Mouse (Mus musculus) heart, embryonic 16.5 days (tissue): ENCODE results near the gene Camk1g. TPM values are rescaled to one million over a fixed set of nuclear protein-coding genes. Genes with fewer than 3 reads are reported as not detected.
A peak's percentile ranks its signal among the peaks of the same experiment; 100 is the strongest.

Experiments
- ATAC-seq: fragments of 200-750 bp; cut with Nextera tagmentation; replicated peaks from 2 replicates; pipeline ENCODE4 v1.8.0; 2017; ENCODE audit warnings: moderate number of reproducible peaks; ENCODE audit not compliant: insufficient read depth, low FRiP score; ENCODE audit errors: extremely low read depth
- H3K27ac ChIP-seq: fragments of 300-500 bp; sonication (generic); 2 replicates; pipeline ENCODE4 v1.5.1; 2014; ENCODE audit warnings: mild to moderate bottlenecking, low read length, control low read depth, moderate library complexity
- H3K27me3 ChIP-seq: fragments of 300-500 bp; sonication (generic); 2 replicates; pipeline ENCODE4 v1.6.1; 2014; ENCODE audit warnings: low read length, mixed read lengths; ENCODE audit not compliant: control insufficient read depth, insufficient read depth
- H3K36me3 ChIP-seq: fragments of 300-500 bp; sonication (generic); 2 replicates; pipeline ENCODE4 v1.6.1; 2014; ENCODE audit not compliant: control insufficient read depth, insufficient read depth
- H3K4me1 ChIP-seq: fragments of 300-500 bp; sonication (generic); 2 replicates; pipeline ENCODE4 v1.6.1; 2014; ENCODE audit warnings: low read length, mixed read lengths; ENCODE audit not compliant: control insufficient read depth, insufficient read depth
- H3K4me2 ChIP-seq: fragments of 300-500 bp; sonication (generic); 2 replicates; pipeline ENCODE4 v1.6.1; 2014; ENCODE audit warnings: low read depth, mild to moderate bottlenecking, control low read depth, low read length
- H3K4me3 ChIP-seq: fragments of 300-500 bp; sonication (generic); 2 replicates; pipeline ENCODE4 v1.5.1; 2014; ENCODE audit warnings: mild to moderate bottlenecking, control low read depth, low read length
- H3K9ac ChIP-seq: fragments of 300-500 bp; sonication (generic); 2 replicates; pipeline ENCODE4 v1.6.1; 2014; ENCODE audit warnings: low read length, control low read depth
- H3K9me3 ChIP-seq: fragments of 300-500 bp; sonication (generic); replicated peaks from 2 replicates; pipeline ENCODE4 v1.6.1; 2016; ENCODE audit warnings: low read length; ENCODE audit not compliant: control insufficient read depth
- WGBS: fragments of 180-500 bp; shearing (Covaris S2); extraction: QIAGEN DNeasy Blood & Tissue Kit; methylation state at CpG from one replicate; pipeline ENCODE4 v1.1.7; 2014; 5-methylcytosine and 5-hydroxymethylcytosine counted together
- polyA plus RNA-seq: library from polyadenylated mRNA; unstranded; fragments of >200 nt; fragmentation: Nextera tagmentation; extraction: Ambion mirVana; gene quantifications from 2 replicates; pipeline ENCODE4 v1.2.1, GENCODE M21; 2015

Camk1g gene
- polyA plus RNA-seq, 1 experiment from 2014 or later = 13.6 TPM

DNA sequence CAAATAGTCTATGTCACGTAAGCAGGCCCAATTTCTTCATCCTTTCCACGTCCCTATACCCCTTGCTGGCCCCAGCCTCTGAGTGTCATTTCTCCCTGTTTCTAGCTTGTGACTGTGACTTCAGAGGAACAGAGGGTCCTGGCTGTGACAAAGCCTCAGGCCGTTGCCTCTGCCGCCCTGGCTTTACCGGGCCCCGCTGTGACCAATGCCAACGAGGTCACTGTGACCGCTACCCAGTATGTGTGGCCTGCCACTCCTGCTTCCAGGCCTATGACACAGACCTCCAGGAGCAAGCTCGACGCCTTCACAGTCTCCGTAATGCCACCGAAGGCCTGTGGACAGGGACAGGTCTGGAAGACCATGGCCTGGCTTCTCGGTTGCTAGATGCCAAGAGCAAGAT, 38.1 kb downstream of the Camk1g start:
- peak overlapping the region; percentile 44 for H3K9ac ChIP-seq
- no peaks in the 10 kb centered on the region for H3K36me3 ChIP-seq
- no peaks in the 10 kb centered on the region for H3K27me3 ChIP-seq
- H3K4me1 ChIP-seq = peaks cover 60% of the 10 kb centered on the region
- H3K9me3 ChIP-seq = no peaks in the 10 kb centered on the region
- peak overlapping the region; percentile 95 for H3K27ac ChIP-seq
- WGBS = 76% methylated on average over 13 of the region's 13 CpGs
- no peak for ATAC-seq
- H3K4me2 ChIP-seq = no peak overlapping the region
- H3K4me3 ChIP-seq = no peak overlapping the region

DNA sequence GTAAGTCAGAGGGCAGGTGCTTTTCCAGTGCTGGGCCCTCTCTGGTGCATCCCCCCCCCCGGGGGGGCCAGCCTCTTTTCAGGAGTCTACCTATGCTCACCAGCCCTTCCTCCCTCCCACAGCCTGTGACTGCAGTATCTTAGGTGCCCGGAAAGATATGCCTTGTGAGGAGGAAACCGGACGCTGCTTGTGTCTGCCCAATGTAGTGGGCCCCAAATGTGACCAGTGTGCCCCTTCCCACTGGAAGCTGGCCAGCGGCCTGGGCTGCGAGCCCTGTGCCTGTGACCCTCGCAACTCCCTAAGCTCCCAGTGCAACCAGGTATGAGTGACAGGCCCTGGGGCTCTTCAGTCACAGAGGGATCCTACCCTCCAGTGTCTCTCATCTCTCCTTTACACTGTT, 39.5 kb downstream of the Camk1g start:
- ATAC-seq = no peak
- peak overlapping the region; percentile 64 for H3K27ac ChIP-seq

GRCm38 (mm10) chr1:193330172-193330571, 39.9 kb downstream of the Camk1g start:
- H3K9ac ChIP-seq = peak overlapping the region; percentile 52
- peak overlapping the region; percentile 64 for H3K27ac ChIP-seq
- no peak overlapping the region for H3K4me2 ChIP-seq
- no peaks in the 10 kb centered on the region for H3K36me3 ChIP-seq
- peaks cover 51% of the 10 kb centered on the region for H3K4me1 ChIP-seq
- WGBS = 32% methylated on average over 10 of the region's 10 CpGs
- no peaks in the 10 kb centered on the region for H3K27me3 ChIP-seq
- no peaks in the 10 kb centered on the region for H3K9me3 ChIP-seq
- peak; percentile 73 for ATAC-seq
- no peak overlapping the region for H3K4me3 ChIP-seq

More for the DNA sequence above, 39.5 kb downstream of the Camk1g start:
- Histone ChIP-seq H3K9ac (peak overlapping the region; percentile 52), H3K4me2 (no peak overlapping the region), H3K27me3 (no peaks in the 10 kb centered on the region), H3K4me3 (no peak overlapping the region), H3K4me1 (peaks cover 56% of the 10 kb centered on the region), H3K36me3 (no peaks in the 10 kb centered on the region), H3K9me3 (no peaks in the 10 kb centered on the region)
- 83% methylated on average over 7 of the region's 7 CpGs for WGBS

DNA sequence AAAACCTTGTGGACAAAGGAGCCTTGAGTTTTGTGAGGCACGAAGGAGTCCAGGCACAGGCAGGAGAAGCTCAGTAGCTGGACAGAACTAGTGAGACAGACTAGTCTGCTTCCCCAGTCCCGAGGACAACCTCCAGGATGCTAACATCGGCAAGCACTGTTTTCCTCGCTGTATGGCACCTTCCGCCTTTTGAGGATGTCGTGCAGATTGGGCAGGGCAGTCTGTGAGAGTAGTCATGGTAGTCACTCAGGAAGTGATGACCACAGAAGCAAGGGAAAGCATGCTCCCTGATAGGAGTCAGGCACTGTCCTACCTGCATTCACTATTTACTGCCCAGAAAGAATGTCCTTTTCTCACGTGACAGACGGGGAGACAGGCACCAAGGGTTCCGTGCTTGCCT, 40.5 kb downstream of the Camk1g start:
- 77% methylated on average over 9 of the region's 9 CpGs for WGBS
- peaks cover 45% of the 10 kb centered on the region for H3K4me1 ChIP-seq
- H3K4me3 ChIP-seq = no peak overlapping the region
- H3K36me3 ChIP-seq = no peaks in the 10 kb centered on the region
- no peak overlapping the region for H3K27ac ChIP-seq
- no peaks in the 10 kb centered on the region for H3K27me3 ChIP-seq
- H3K9ac ChIP-seq = no peak overlapping the region
- ATAC-seq = no peak
- H3K9me3 ChIP-seq = no peaks in the 10 kb centered on the region
- no peak overlapping the region for H3K4me2 ChIP-seq

- no peaks in the 10 kb centered on the region for H3K36me3 ChIP-seq
- peaks cover 28% of the 10 kb centered on the region for H3K4me1 ChIP-seq
- no peak overlapping the region for H3K4me3 ChIP-seq
- H3K9me3 ChIP-seq = no peaks in the 10 kb centered on the region
- ATAC-seq = no peak
- WGBS = 61% methylated on average over 5 of the region's 5 CpGs
- H3K4me2 ChIP-seq = no peak overlapping the region
- H3K9ac ChIP-seq = no peak overlapping the region
- no peak overlapping the region for H3K27ac ChIP-seq
- no peaks in the 10 kb centered on the region for H3K27me3 ChIP-seq
These were observed 42.4 kb downstream of the Camk1g start for GRCm38 (mm10) chr1:193327686-193328085.

GRCm38 (mm10) chr1:193327216-193327615, 42.9 kb downstream of the Camk1g start:
- H3K4me3 ChIP-seq = no peak overlapping the region
- peaks cover 25% of the 10 kb centered on the region for H3K4me1 ChIP-seq
- H3K36me3 ChIP-seq = no peaks in the 10 kb centered on the region
- H3K27me3 ChIP-seq = no peaks in the 10 kb centered on the region
- no peak overlapping the region for H3K27ac ChIP-seq
- WGBS = 88% methylated on average over 1 of the region's 1 CpGs
- no peak overlapping the region for H3K4me2 ChIP-seq
- no peak overlapping the region for H3K9ac ChIP-seq
- no peak for ATAC-seq
- no peaks in the 10 kb centered on the region for H3K9me3 ChIP-seq

- Histone ChIP-seq H3K4me3 (no peak overlapping the region), H3K27ac (no peak overlapping the region), H3K27me3 (no peaks in the 10 kb centered on the region), H3K9ac (no peak overlapping the region), H3K4me2 (no peak overlapping the region), H3K36me3 (no peaks in the 10 kb centered on the region), H3K4me1 (peaks cover 19% of the 10 kb centered on the region), H3K9me3 (no peaks in the 10 kb centered on the region)
- no peak for ATAC-seq
- 61% methylated on average over 7 of the region's 7 CpGs for WGBS
These were observed 43.5 kb downstream of the Camk1g start for GRCm38 (mm10) chr1:193326456-193327145.

GRCm38 (mm10) chr1:193325891-193326290, 44.2 kb downstream of the Camk1g start:
- Histone ChIP-seq H3K9ac (no peak overlapping the region), H3K27ac (no peak overlapping the region), H3K36me3 (no peaks in the 10 kb centered on the region), H3K4me2 (no peak overlapping the region), H3K9me3 (no peaks in the 10 kb centered on the region), H3K4me1 (peaks cover 13% of the 10 kb centered on the region), H3K27me3 (no peaks in the 10 kb centered on the region), H3K4me3 (no peak overlapping the region)
- ATAC-seq = no peak
- WGBS = 93% methylated on average over 6 of the region's 6 CpGs

DNA sequence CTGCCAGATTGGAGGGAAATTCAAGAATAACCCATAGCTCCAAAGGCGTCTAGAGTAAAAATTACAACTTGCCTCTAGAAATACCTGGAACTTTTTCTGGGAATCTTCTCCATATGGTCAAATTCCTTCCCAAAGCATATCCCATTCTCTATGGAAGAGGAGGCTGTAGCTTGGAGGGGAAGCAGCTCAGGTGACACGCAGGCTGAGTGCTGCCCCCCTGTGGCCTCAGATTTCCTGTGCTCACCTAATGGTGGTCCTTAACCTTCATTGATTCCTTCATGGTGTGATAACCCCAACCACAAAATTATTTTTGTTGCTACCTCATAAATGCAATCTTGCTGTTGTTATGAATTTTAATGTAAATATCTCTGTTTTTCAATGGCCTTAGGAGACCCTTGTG, 45.9 kb downstream of the Camk1g start:
- no peak for ATAC-seq
- Histone ChIP-seq H3K4me1 (peaks cover 7% of the 10 kb centered on the region; the same call in 1 of the 2 replicates), H3K4me2 (no peak overlapping the region), H3K9me3 (no peaks in the 10 kb centered on the region), H3K36me3 (no peaks in the 10 kb centered on the region), H3K9ac (no peak overlapping the region), H3K4me3 (no peak overlapping the region), H3K27ac (no peak overlapping the region), H3K27me3 (no peaks in the 10 kb centered on the region)
- 50% methylated on average over 2 of the region's 2 CpGs for WGBS
